Mouse (Mus musculus): ENCODE results near the gene Asz1.

- TF ChIP-seq CTCF (IDR thresholded peaks at IDR 0.05; ENCODE audit: extremely low read depth, insufficient read length, insufficient replicate concordance, low read depth, low read length): no peak
- TF ChIP-seq POLR2A (IDR thresholded peaks at IDR 0.05; ENCODE audit: low read depth, low read length): no peak
Measured at GRCm38 (mm10) chr6:18024133-18024794, 84.6 kb downstream of the Asz1 start.

All from small intestine, adult 2 months (tissue).